Mouse (Mus musculus): ENCODE measurements around the gene Sh2b3.
A peak's percentile ranks its signal among the peaks of the same experiment; 100 is the strongest.
"Not testable (repeated sequence)": the region's sequence is repeated elsewhere in the genome, so short reads cannot be mapped to it uniquely, and the experiment has no call there.

The Sh2b3 gene

GRCm38 (mm10) chr5:121837441-121838340, at the start of gene Sh2b3:
Gene Sh2b3 (minus strand): TSS chr5:121837646.
- peak; percentile 61 to 64 for DNase-seq (ENCODE audit: low spot score in 2 of 2)

- DNase-seq (ENCODE audit: low spot score in 2 of 2), result no peak
Measured at GRCm38 (mm10) chr5:121883356-121883755, 45.9 kb upstream of the Sh2b3 start.

- peak in 1 of 2 experiments; percentile 54 for DNase-seq (ENCODE audit: low spot score in 2 of 2)
Measured at GRCm38 (mm10) chr5:121879211-121879610, 41.8 kb upstream of the Sh2b3 start.

- no peak for DNase-seq (ENCODE audit: low spot score in 2 of 2)
Measured at GRCm38 (mm10) chr5:121878703-121879102, 41.3 kb upstream of the Sh2b3 start.

GRCm38 (mm10) chr5:121876901-121877300, 39.5 kb upstream of the Sh2b3 start:
- DNase-seq (ENCODE audit: low spot score in 2 of 2), result no peak

- DNase-seq (ENCODE audit: low spot score in 2 of 2), result no peak
Measured at GRCm38 (mm10) chr5:121875041-121875440, 37.6 kb upstream of the Sh2b3 start.

GRCm38 (mm10) chr5:121872158-121872557, 34.7 kb upstream of the Sh2b3 start:
- peak in 1 of 2 experiments; percentile 66 for DNase-seq (ENCODE audit: low spot score in 2 of 2)

GRCm38 (mm10) chr5:121871515-121872030, 34.1 kb upstream of the Sh2b3 start:
- DNase-seq (ENCODE audit: low spot score in 2 of 2), result no peak

GRCm38 (mm10) chr5:121870832-121871231, 33.4 kb upstream of the Sh2b3 start:
- DNase-seq (ENCODE audit: low spot score in 2 of 2), result no peak

- DNase-seq (ENCODE audit: low spot score in 2 of 2), result no peak
Measured at GRCm38 (mm10) chr5:121867963-121868362, 30.5 kb upstream of the Sh2b3 start.

GRCm38 (mm10) chr5:121864330-121864729, 26.9 kb upstream of the Sh2b3 start:
- DNase-seq (ENCODE audit: low spot score in 2 of 2), result no peak

- DNase-seq (ENCODE audit: low spot score in 2 of 2), result no peak
Measured at GRCm38 (mm10) chr5:121861964-121862363, 24.5 kb upstream of the Sh2b3 start.

- no peak for DNase-seq (ENCODE audit: low spot score in 2 of 2)
Measured at GRCm38 (mm10) chr5:121858427-121858826, 21.0 kb upstream of the Sh2b3 start.

- no peak for DNase-seq (ENCODE audit: low spot score in 2 of 2)
Measured at GRCm38 (mm10) chr5:121856740-121857139, 19.3 kb upstream of the Sh2b3 start.

- DNase-seq (ENCODE audit: low spot score in 2 of 2), result no peak
Measured at GRCm38 (mm10) chr5:121854768-121855167, 17.3 kb upstream of the Sh2b3 start.

- DNase-seq (ENCODE audit: low spot score in 2 of 2), result no peak
Measured at GRCm38 (mm10) chr5:121853368-121854051, 16.1 kb upstream of the Sh2b3 start.

- DNase-seq (ENCODE audit: low spot score in 2 of 2), result no peak
Measured at GRCm38 (mm10) chr5:121849478-121850349, 12.3 kb upstream of the Sh2b3 start.

GRCm38 (mm10) chr5:121848743-121849142, 11.3 kb upstream of the Sh2b3 start, which contains the start of gene Pheta1:
Gene Pheta1 (plus strand): TSS chr5:121848984.
- peak; percentile 84 to 92 for DNase-seq (ENCODE audit: low spot score in 2 of 2)

- DNase-seq (ENCODE audit: low spot score in 2 of 2), result peak; percentile 21 to 42
Measured at GRCm38 (mm10) chr5:121848035-121848519, 10.6 kb upstream of the Sh2b3 start.

- not testable (repeated sequence) for DNase-seq (ENCODE audit: low spot score in 2 of 2)
Measured at GRCm38 (mm10) chr5:121847269-121847668, 9.8 kb upstream of the Sh2b3 start.

- DNase-seq (ENCODE audit: low spot score in 2 of 2), result no peak
Measured at GRCm38 (mm10) chr5:121846322-121846721, 8.9 kb upstream of the Sh2b3 start.
